Mouse (Mus musculus): Measurements from ENCODE around the gene Gse1. TPM values are rescaled to one million over a fixed set of nuclear protein-coding genes. Genes with fewer than 3 reads are reported as not detected.

Gse1 gene
- polyA plus RNA-seq, 1 experiment from 2014 or later, result 24.0 TPM

GRCm38 (mm10) chr8:120537818-120538396 is 309.7 kb downstream of the Gse1 start:
- peak overlapping the region; percentile 91 for H3K4me2 ChIP-seq
- H3K9ac ChIP-seq, result peak overlapping the region; percentile 95
- H3K36me3 ChIP-seq (ENCODE audit: poor library complexity, severe bottlenecking), result no peaks in the 10 kb centered on the region
- ATAC-seq, result peak; percentile 42
- WGBS, result under 1% methylated on average over 44 of the region's 46 CpGs
- peaks cover 93% of the 10 kb centered on the region for H3K4me1 ChIP-seq
- no peaks in the 10 kb centered on the region for H3K27me3 ChIP-seq
- H3K27ac ChIP-seq, result peak overlapping the region; percentile 100
- H3K4me3 ChIP-seq, result peak overlapping the region; percentile 65
- H3K9me3 ChIP-seq (replicated peaks), result no peaks in the 10 kb centered on the region

- WGBS, result 1% methylated on average over 36 of the region's 37 CpGs
- Histone ChIP-seq H3K27me3 (no peaks in the 10 kb centered on the region), H3K4me2 (peak overlapping the region; percentile 91), H3K9ac (peak overlapping the region; percentile 95), H3K9me3 (replicated peaks) (no peaks in the 10 kb centered on the region), H3K27ac (peak overlapping the region; percentile 100), H3K36me3 (ENCODE audit: poor library complexity, severe bottlenecking) (no peaks in the 10 kb centered on the region), H3K4me3 (peak overlapping the region; percentile 65), H3K4me1 (peaks cover 93% of the 10 kb centered on the region)
- ATAC-seq, result peak; percentile 12; the same call in 1 of the 2 replicates
Observed at GRCm38 (mm10) chr8:120538397-120539240, 310.4 kb downstream of the Gse1 start.

GRCm38 (mm10) chr8:120539381-120539774 is 311.1 kb downstream of the Gse1 start:
- Histone ChIP-seq H3K9me3 (replicated peaks) (no peaks in the 10 kb centered on the region), H3K36me3 (ENCODE audit: poor library complexity, severe bottlenecking) (no peaks in the 10 kb centered on the region)

GRCm38 (mm10) chr8:120539775-120540625 is 311.7 kb downstream of the Gse1 start:
- H3K9ac ChIP-seq, result peak overlapping the region; percentile 95
- 28% methylated on average over 23 of the region's 23 CpGs for WGBS

More at GRCm38 (mm10) chr8:120539381-120539774, 311.1 kb downstream of the Gse1 start:
- Histone ChIP-seq H3K27ac (peak overlapping the region; percentile 100), H3K9ac (peak overlapping the region; percentile 95), H3K4me1 (peaks cover 91% of the 10 kb centered on the region), H3K27me3 (no peaks in the 10 kb centered on the region), H3K4me2 (peak overlapping the region; percentile 91), H3K4me3 (peak overlapping the region; percentile 65)
- WGBS, result 47% methylated on average over 6 of the region's 6 CpGs
- ATAC-seq, result no peak

GRCm38 (mm10) chr8:120542995-120543394 is 314.7 kb downstream of the Gse1 start:
- peak overlapping the region; percentile 33 for H3K4me2 ChIP-seq

More at GRCm38 (mm10) chr8:120539775-120540625, 311.7 kb downstream of the Gse1 start:
- H3K27ac ChIP-seq, result peak overlapping the region; percentile 100
- H3K27me3 ChIP-seq, result no peaks in the 10 kb centered on the region
- H3K4me1 ChIP-seq, result peaks cover 91% of the 10 kb centered on the region
- peak overlapping the region; percentile 91 for H3K4me2 ChIP-seq
- ATAC-seq, result no peak
- peak overlapping the region; percentile 65 for H3K4me3 ChIP-seq
- no peaks in the 10 kb centered on the region for H3K36me3 ChIP-seq (ENCODE audit: poor library complexity, severe bottlenecking)
- H3K9me3 ChIP-seq (replicated peaks), result no peaks in the 10 kb centered on the region

GRCm38 (mm10) chr8:120543416-120544055 is 315.3 kb downstream of the Gse1 start:
- peak overlapping the region; percentile 33 for H3K4me2 ChIP-seq
- no peak overlapping the region for H3K4me3 ChIP-seq
- no peak for ATAC-seq
- H3K4me1 ChIP-seq, result peaks cover 97% of the 10 kb centered on the region
- no peaks in the 10 kb centered on the region for H3K36me3 ChIP-seq (ENCODE audit: poor library complexity, severe bottlenecking)
- 61% methylated on average over 8 of the region's 8 CpGs for WGBS
- peak overlapping the region; percentile 16 for H3K27ac ChIP-seq
- H3K27me3 ChIP-seq, result no peaks in the 10 kb centered on the region
- no peaks in the 10 kb centered on the region for H3K9me3 ChIP-seq (replicated peaks)
- H3K9ac ChIP-seq, result peak overlapping the region; percentile 46; the same call in 1 of the 2 replicates

More at GRCm38 (mm10) chr8:120542995-120543394, 314.7 kb downstream of the Gse1 start:
- Histone ChIP-seq H3K4me1 (peaks cover 97% of the 10 kb centered on the region), H3K9ac (peak overlapping the region; percentile 46), H3K27me3 (no peaks in the 10 kb centered on the region), H3K36me3 (ENCODE audit: poor library complexity, severe bottlenecking) (no peaks in the 10 kb centered on the region), H3K9me3 (replicated peaks) (no peaks in the 10 kb centered on the region), H3K27ac (peak overlapping the region; percentile 57), H3K4me3 (no peak overlapping the region)
- no peak for ATAC-seq
- WGBS, result 12% methylated on average over 13 of the region's 13 CpGs

GRCm38 (mm10) chr8:120544155-120544554 is 315.9 kb downstream of the Gse1 start:
- Histone ChIP-seq H3K4me1 (peaks cover 97% of the 10 kb centered on the region), H3K4me3 (no peak overlapping the region), H3K27me3 (no peaks in the 10 kb centered on the region), H3K27ac (no peak overlapping the region), H3K9ac (no peak overlapping the region), H3K9me3 (replicated peaks) (no peaks in the 10 kb centered on the region), H3K36me3 (ENCODE audit: poor library complexity, severe bottlenecking) (no peaks in the 10 kb centered on the region), H3K4me2 (no peak overlapping the region)
- WGBS, result 94% methylated on average over 5 of the region's 5 CpGs
- ATAC-seq, result no peak

GRCm38 (mm10) chr8:120547562-120547961 is 319.3 kb downstream of the Gse1 start:
- Histone ChIP-seq H3K4me3 (no peak overlapping the region), H3K36me3 (ENCODE audit: poor library complexity, severe bottlenecking) (no peaks in the 10 kb centered on the region), H3K27me3 (no peaks in the 10 kb centered on the region), H3K9ac (peak overlapping the region; percentile 43), H3K9me3 (replicated peaks) (no peaks in the 10 kb centered on the region), H3K27ac (peak overlapping the region; percentile 93), H3K4me2 (0 out of 2 replicates have a peak overlapping the region, but pooled peaks have one; percentile 64), H3K4me1 (peaks cover 98% of the 10 kb centered on the region)
- ATAC-seq, result no peak
- 78% methylated on average over 9 of the region's 9 CpGs for WGBS

GRCm38 (mm10) chr8:120548313-120548761 is 320.1 kb downstream of the Gse1 start:
- 33% methylated on average over 16 of the region's 16 CpGs for WGBS
- peak overlapping the region; percentile 43 for H3K9ac ChIP-seq
- peak overlapping the region; percentile 64 for H3K4me2 ChIP-seq
- no peak overlapping the region for H3K4me3 ChIP-seq
- ATAC-seq, result peak; percentile 6; the same call in 1 of the 2 replicates
- H3K27me3 ChIP-seq, result no peaks in the 10 kb centered on the region
- peaks cover 98% of the 10 kb centered on the region for H3K4me1 ChIP-seq
- H3K27ac ChIP-seq, result peak overlapping the region; percentile 93
- 0 out of 2 replicates have a peak, but pooled peaks cover 1% of the 10 kb centered on the region for H3K36me3 ChIP-seq (ENCODE audit: poor library complexity, severe bottlenecking)
- no peaks in the 10 kb centered on the region for H3K9me3 ChIP-seq (replicated peaks)

GRCm38 (mm10) chr8:120549321-120549921 is 321.2 kb downstream of the Gse1 start:
- 3% methylated on average over 25 of the region's 25 CpGs for WGBS

GRCm38 (mm10) chr8:120549922-120550321 is 321.7 kb downstream of the Gse1 start:
- WGBS, result 2% methylated on average over 11 of the region's 11 CpGs

More at GRCm38 (mm10) chr8:120549321-120549921, 321.2 kb downstream of the Gse1 start:
- Histone ChIP-seq H3K27me3 (no peaks in the 10 kb centered on the region), H3K4me3 (peak overlapping the region; percentile 25), H3K4me1 (peaks cover 99% of the 10 kb centered on the region), H3K27ac (peak overlapping the region; percentile 93), H3K4me2 (peak overlapping the region; percentile 64), H3K9me3 (replicated peaks) (no peaks in the 10 kb centered on the region), H3K9ac (peak overlapping the region; percentile 66), H3K36me3 (ENCODE audit: poor library complexity, severe bottlenecking) (peaks cover 12% of the 10 kb centered on the region)
- peak; percentile 23 for ATAC-seq

More at GRCm38 (mm10) chr8:120549922-120550321, 321.7 kb downstream of the Gse1 start:
- Histone ChIP-seq H3K36me3 (ENCODE audit: poor library complexity, severe bottlenecking) (peaks cover 17% of the 10 kb centered on the region), H3K4me2 (peak overlapping the region; percentile 64), H3K9me3 (replicated peaks) (no peaks in the 10 kb centered on the region), H3K4me1 (peaks cover 99% of the 10 kb centered on the region), H3K27ac (peak overlapping the region; percentile 93), H3K4me3 (peak overlapping the region; percentile 25), H3K27me3 (no peaks in the 10 kb centered on the region), H3K9ac (peak overlapping the region; percentile 66)
- peak; percentile 60 for ATAC-seq
